Mouse (Mus musculus) right cerebral cortex, postnatal 36 days (tissue): ENCODE measurements at regions not wholly inside any gene's neighbourhood (a gene's known extent, or its start where the extent isn't known, plus 50 kb on each side); places are given as distances from the start of the nearest gene placed in this dataset.
"Not testable (repeated sequence)": the region's sequence is repeated elsewhere in the genome, so short reads cannot be mapped to it uniquely, and the experiment has no call there.

Experiments used
- DNase-seq, 2 experiments: peaks; one replicate each; pipeline ENCODE4 v3.0.0; 2022; ENCODE audit warnings: low spot score in 2 of 2, mixed read lengths in 1 of 2

GRCm38 (mm10) chr3:9065892-9066291 lies 544.0 kb downstream of the Zfp704 start:
- no peak for DNase-seq

DNA sequence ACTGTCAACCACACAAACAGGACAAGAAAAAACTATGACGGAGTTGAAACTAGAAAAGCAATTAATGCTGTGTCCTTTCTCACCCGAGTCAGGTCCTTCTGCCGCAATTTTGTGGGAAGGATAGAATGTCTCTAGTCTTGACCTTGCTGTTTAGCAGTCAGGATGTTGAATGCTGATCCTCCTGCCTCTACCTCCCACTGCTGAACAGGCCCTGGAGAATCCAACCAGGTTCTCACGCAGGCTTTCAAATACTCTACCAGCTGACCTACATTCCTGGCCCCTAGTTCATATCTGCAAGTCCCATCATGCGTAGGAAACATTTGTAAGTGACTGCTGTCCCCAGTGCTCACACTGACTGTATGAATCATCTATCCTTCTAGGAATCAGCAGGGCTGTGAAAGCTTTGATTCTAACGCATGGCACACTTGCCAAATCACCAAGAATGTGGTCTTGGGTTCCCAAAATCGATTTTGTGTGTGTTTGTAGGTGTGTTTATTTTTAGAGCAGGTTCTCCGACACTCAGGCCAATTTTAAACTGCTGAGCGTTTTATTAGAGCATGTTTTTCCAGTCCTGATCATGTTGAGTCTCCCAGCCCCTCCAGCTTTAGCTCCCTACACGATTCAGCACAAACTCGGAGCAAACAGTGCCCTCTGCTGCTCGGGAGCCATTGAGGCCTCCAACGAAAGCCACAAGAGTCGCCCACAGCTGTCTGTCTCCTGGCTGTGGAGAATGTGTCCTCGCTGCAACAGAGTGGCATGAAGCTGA lies 545.4 kb downstream of the Zfp704 start:
- DNase-seq = peak; percentile 23 to 56

- DNase-seq = no peak
These were observed 546.2 kb downstream of the Zfp704 start for GRCm38 (mm10) chr3:9063662-9064061.

DNA sequence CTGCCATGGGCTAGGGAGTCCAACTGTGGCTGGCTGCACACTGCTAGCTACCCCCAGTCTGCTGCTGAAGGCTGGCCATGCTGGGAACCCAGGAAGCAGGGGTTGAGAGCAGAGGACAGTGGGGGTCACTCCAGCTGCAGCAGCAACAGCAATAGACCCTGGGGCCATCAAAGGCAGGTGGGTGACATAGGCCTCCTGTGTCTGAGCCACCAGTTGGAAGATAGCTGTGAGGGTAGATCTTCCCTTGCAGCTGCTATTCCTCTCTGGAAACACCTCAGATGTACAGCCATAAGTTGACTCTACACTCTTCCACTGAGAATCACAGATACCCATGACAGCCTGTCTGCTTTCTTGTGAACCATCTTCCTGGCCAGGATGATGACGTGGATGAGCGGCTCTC lies 548.5 kb downstream of the Zfp704 start:
- no peak for DNase-seq

DNA sequence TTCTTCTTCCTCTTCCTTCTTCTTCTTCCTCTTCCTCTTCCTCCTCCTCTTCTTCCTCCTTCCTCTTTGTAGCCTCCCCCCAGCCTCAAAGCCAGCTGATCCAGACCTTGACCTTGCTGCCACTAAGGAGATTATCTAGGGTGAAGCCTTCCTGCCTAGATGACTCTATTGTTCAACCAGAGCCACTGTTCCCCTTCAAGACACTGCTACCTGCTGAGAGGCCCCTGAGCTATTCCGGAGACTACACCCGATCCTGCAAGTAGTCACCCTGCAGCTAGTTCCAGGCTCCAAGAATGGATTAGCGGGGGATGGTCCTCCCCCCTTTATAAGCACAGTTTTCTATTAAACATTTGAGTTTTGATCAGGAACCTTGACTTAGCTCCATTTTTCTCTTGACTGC lies 552.2 kb downstream of the Zfp704 start:
- not testable (repeated sequence) for DNase-seq

GRCm38 (mm10) chr3:9056846-9057245 lies 553.0 kb downstream of the Zfp704 start:
- DNase-seq = no peak

GRCm38 (mm10) chr3:9055780-9056179 lies 554.1 kb downstream of the Zfp704 start:
- DNase-seq = no peak
